Mouse (Mus musculus): ENCODE results near the gene Mef2c. TPM values are rescaled to one million over a fixed set of nuclear protein-coding genes. Genes with fewer than 3 reads are reported as not detected.

Mef2c gene
- polyA plus RNA-seq, 1 experiment = 36.8 TPM

DNA sequence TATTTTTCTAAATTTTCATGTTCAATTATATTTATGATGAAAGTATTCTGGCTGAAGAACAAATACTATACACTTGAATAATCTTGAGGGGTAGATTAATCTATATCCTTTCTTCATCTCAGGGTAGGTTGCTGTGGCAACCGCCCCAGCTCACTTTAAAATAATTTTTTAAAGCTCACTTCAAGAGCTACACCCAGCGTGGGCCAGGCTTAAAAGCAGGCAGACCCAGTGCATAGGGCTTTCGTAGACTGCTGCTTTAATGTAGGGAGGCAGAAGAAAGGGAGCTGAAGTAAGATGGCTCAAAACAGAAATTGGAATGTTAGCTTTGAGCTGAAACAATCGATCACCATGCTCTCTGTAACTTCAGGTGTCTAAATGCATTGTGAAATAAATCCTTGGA lies 17.0 kb downstream of the Mef2c start:
- TF ChIP-seq CTCF (IDR thresholded peaks at IDR 0.05; ENCODE audit: insufficient read depth, low read length) (no peak), POLR2A (IDR thresholded peaks at IDR 0.05; ENCODE audit: borderline replicate concordance, extremely low read depth, low read depth, low read length) (no peak)
- H3K4me1 ChIP-seq (ENCODE audit: control insufficient read depth, insufficient read depth, low read length) = no peaks in the 10 kb centered on the region
- H3K4me3 ChIP-seq (replicated peaks; ENCODE audit: extremely low read depth, low read depth, low read length) = no peak overlapping the region
- no peak for DNase-seq
- WGBS = 66% methylated on average over 4 of the region's 4 CpGs

DNA sequence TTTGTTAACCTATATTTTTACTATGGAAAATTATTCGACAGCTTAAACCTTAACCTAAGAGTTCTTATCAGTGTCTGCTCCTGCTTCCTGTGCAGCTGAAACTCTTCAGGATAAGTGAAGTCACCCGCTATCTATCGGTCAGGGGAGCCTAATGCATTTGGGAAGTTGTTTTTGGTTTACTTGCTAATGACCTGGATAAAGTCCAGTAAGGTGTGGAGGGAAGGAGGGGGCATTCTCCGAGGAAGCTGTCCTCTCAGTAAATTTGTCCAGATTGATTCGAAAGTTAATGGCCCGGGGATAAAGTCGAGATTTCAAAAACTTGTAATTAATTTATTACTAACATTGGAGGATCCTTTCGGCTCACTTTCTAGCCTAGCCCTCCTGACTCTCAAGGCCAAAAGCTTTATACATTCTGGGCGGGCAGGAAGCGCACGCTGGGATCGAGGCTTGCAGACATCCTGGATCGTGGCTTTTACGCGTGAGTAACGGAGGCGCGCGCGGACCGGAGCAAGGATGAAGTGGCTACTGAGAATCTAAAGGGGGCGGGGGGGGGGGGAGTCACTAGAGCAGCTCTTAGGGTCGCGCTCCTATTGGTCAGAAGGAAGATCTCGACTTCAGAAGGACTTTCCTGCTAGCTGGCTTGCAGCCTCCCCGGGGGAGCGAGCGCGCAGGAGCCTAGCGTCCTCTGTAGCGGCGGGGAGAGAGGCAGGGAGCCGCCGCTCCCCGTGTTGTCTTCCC lies 19.6 kb downstream of the Mef2c start:
- TF ChIP-seq CTCF (IDR thresholded peaks at IDR 0.05; ENCODE audit: insufficient read depth, low read length) (no peak), POLR2A (IDR thresholded peaks at IDR 0.05; ENCODE audit: borderline replicate concordance, extremely low read depth, low read depth, low read length) (peak; percentile 57; the same call in 1 of the 2 replicates)
- peak; percentile 37 for DNase-seq
- peaks cover 3% of the 10 kb centered on the region; the same call in 1 of the 2 replicates for H3K4me1 ChIP-seq (ENCODE audit: control insufficient read depth, insufficient read depth, low read length)
- WGBS = 3% methylated on average over 35 of the region's 35 CpGs
- H3K4me3 ChIP-seq (replicated peaks; ENCODE audit: extremely low read depth, low read depth, low read length) = peak overlapping the region; percentile 82

DNA sequence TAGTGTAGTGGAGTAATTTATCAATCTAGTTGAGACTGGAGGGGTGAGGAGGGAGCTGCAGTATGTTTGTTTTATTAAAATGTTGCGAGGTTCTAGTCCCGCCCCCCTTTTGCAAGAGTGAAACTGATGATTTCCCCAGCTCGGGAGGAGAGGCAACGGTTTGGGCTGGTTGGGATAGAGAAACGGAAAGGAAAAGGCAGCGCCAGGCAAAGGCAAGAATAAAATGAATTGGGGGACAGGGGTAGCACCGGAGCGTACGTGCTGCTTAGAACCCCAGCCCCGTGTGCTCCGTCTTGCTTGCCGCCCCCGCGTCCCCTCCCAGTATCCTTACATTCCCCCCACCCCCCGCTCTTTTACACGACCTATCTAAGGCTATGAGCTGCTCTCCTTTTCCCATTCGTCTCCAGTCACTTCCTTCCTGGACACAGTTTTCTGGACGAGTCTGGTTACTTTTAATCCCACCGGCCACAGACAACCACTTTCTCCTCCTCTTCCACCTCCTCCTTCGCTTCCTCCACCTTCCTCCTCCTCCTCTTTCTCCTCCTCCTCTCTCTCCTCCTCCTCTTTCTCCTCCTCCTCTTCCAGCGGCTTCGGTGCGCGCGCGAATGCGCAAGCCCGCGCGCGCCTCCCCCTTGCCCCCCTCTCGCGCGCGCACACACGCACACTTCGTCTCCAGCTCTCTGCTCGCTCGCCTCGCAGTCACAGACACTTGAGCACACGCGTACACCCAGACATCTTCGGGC lies 20.5 kb downstream of the Mef2c start:
- Histone ChIP-seq H3K4me1 (ENCODE audit: control insufficient read depth, insufficient read depth, low read length) (peaks cover 3% of the 10 kb centered on the region; the same call in 1 of the 2 replicates), H3K4me3 (replicated peaks; ENCODE audit: extremely low read depth, low read depth, low read length) (peak overlapping the region; percentile 82)
- 2% methylated on average over 43 of the region's 43 CpGs for WGBS
- DNase-seq = peak; percentile 51
- no peak for TF ChIP-seq CTCF (IDR thresholded peaks at IDR 0.05; ENCODE audit: insufficient read depth, low read length)
- peak; percentile 72; the same call in 1 of the 2 replicates for TF ChIP-seq POLR2A (IDR thresholded peaks at IDR 0.05; ENCODE audit: borderline replicate concordance, extremely low read depth, low read depth, low read length)

DNA sequence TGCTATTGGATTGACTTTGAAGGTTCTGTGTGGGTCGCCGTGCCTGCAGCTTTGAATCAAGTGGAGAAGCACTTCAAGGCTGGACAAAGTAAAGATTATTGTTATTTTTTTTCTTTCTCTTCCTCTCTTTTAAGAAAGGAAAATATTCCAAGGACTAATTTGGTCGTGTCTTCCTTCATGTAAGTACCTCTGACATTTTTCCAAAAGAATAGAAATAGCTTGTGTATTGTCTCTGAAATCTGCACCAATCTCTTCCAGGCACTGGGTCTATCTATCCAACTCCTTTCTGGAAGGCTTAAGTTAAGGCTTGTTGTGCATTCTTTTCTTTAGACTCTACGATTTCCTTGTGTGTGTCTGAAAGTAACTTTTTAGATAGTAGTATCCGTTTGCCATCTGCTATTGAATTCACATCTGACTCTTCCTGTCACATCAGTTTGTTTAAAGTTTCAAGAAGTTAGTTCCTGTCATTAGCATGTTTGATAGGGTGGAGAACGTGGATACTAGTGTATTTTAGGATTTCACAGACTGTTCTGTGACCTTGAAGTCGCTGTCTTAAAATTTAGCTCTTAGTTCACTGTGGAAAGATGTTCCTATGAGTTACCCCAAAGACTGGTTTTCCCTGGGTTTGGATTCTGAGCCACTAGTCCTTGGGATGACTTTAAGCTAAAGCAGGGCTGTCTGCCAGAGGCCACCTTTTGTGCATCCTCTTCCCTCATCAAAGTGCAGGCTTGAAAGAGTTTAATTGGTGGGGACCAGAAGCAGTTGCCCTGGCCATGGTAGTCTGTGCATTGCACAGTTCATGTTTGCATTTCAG lies 21.3 kb downstream of the Mef2c start:
- peak overlapping the region; percentile 82 for H3K4me3 ChIP-seq (replicated peaks; ENCODE audit: extremely low read depth, low read depth, low read length)
- 3% methylated on average over 7 of the region's 7 CpGs for WGBS
- H3K4me1 ChIP-seq (ENCODE audit: control insufficient read depth, insufficient read depth, low read length) = peaks cover 3% of the 10 kb centered on the region; the same call in 1 of the 2 replicates
- TF ChIP-seq CTCF (IDR thresholded peaks at IDR 0.05; ENCODE audit: insufficient read depth, low read length) = no peak
- no peak for TF ChIP-seq POLR2A (IDR thresholded peaks at IDR 0.05; ENCODE audit: borderline replicate concordance, extremely low read depth, low read depth, low read length)
- peak; percentile 9 for DNase-seq

DNA sequence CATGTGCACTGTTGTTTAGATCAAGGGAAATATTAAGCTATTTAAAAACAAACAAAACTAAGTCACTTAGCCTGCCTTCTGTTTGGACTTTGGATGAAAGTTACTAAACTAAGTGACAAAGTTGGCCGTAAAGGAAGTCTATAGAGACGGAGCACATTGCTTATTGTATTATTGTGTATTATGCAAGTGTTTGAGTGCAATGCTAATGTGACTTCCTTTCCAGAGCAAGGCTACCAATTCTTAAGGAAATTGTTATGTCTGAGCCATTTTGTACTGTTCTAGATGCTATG lies 21.8 kb downstream of the Mef2c start:
- H3K4me1 ChIP-seq (ENCODE audit: control insufficient read depth, insufficient read depth, low read length) = peaks cover 3% of the 10 kb centered on the region; the same call in 1 of the 2 replicates
- WGBS = 18% methylated on average over 2 of the region's 2 CpGs
- TF ChIP-seq POLR2A (IDR thresholded peaks at IDR 0.05; ENCODE audit: borderline replicate concordance, extremely low read depth, low read depth, low read length) = no peak
- no peak for TF ChIP-seq CTCF (IDR thresholded peaks at IDR 0.05; ENCODE audit: insufficient read depth, low read length)
- no peak for DNase-seq
- H3K4me3 ChIP-seq (replicated peaks; ENCODE audit: extremely low read depth, low read depth, low read length) = peak overlapping the region; percentile 82

DNA sequence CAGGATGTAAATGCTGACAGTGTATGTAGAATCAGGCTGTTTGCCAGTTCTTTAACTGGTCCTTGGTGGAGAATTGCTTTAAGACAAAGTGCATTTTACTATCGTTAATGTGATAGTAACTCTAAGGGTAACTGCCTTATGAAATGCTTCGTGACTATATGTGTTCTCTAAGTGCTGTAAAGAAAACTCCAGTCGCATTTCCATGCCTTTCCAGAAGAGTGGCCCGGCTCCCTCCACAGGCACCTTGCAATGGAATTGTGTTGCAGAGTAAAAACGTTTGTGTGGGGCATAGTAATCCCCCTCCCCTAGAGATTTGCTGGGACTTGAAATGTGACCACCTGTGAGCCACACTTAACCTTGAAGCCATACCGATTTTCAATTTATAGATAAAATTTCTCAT lies 22.2 kb downstream of the Mef2c start:
- WGBS = 16% methylated on average over 6 of the region's 6 CpGs
- no peak for TF ChIP-seq POLR2A (IDR thresholded peaks at IDR 0.05; ENCODE audit: borderline replicate concordance, extremely low read depth, low read depth, low read length)
- TF ChIP-seq CTCF (IDR thresholded peaks at IDR 0.05; ENCODE audit: insufficient read depth, low read length) = no peak
- peak overlapping the region; percentile 82 for H3K4me3 ChIP-seq (replicated peaks; ENCODE audit: extremely low read depth, low read depth, low read length)
- DNase-seq = no peak
- H3K4me1 ChIP-seq (ENCODE audit: control insufficient read depth, insufficient read depth, low read length) = peaks cover 3% of the 10 kb centered on the region; the same call in 1 of the 2 replicates

DNA sequence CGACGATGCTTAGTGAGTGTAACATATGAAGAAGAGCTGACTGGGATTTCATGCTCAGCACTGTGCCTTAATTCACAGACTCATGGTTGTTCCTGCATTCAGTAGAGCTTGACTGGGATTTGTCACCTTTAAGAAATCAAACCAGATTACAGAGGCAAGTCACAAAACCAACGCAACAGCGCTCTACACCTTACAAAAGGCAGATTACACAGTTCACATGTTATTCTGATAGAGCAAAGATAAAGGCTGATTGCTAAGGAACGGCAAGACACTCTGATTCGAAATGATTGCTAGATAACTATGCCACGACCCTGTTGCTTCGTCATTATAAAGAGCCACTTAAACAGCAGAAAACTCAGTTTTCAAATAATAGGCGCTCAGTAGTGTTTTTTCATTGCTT lies 24.1 kb downstream of the Mef2c start:
- 42% methylated on average over 9 of the region's 9 CpGs for WGBS
- peaks cover 3% of the 10 kb centered on the region; the same call in 1 of the 2 replicates for H3K4me1 ChIP-seq (ENCODE audit: control insufficient read depth, insufficient read depth, low read length)
- peak overlapping the region; percentile 34 for H3K4me3 ChIP-seq (replicated peaks; ENCODE audit: extremely low read depth, low read depth, low read length)
- TF ChIP-seq CTCF (IDR thresholded peaks at IDR 0.05; ENCODE audit: insufficient read depth, low read length) = no peak
- DNase-seq = no peak

DNA sequence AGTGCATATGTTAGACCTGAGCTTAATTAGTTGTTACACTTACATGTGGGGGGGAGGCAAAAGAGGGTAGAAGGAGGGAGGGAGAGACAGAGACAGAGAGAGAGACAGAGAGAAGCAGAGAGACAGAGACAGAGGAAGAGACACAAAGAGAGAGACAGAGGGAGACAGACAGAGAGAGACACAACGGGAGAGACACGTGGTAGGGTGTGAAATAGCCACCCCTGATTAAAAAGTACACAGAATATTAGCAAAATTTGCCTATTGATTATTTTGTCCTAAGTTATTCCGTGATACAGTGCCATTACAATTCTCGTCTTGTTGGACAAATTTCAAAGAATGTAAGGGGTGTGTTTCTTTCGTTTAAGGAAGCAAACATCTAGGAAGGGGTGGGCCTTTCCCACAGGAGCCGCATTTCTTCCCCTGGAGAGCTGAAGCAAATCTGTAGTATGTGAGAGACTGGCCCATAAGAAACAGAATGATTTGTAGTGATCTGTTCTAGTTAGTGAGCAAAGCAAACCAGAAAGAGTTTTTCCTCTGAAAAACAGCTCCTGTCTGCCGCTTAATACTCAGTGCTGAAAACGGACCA lies 26.0 kb downstream of the Mef2c start:
- Histone ChIP-seq H3K4me3 (replicated peaks; ENCODE audit: extremely low read depth, low read depth, low read length) (peak overlapping the region; percentile 16), H3K4me1 (ENCODE audit: control insufficient read depth, insufficient read depth, low read length) (peaks cover 3% of the 10 kb centered on the region; the same call in 1 of the 2 replicates)
- 30% methylated on average over 8 of the region's 8 CpGs for WGBS
- DNase-seq = no peak
- TF ChIP-seq CTCF (IDR thresholded peaks at IDR 0.05; ENCODE audit: insufficient read depth, low read length) (no peak), POLR2A (IDR thresholded peaks at IDR 0.05; ENCODE audit: borderline replicate concordance, extremely low read depth, low read depth, low read length) (no peak)

DNA sequence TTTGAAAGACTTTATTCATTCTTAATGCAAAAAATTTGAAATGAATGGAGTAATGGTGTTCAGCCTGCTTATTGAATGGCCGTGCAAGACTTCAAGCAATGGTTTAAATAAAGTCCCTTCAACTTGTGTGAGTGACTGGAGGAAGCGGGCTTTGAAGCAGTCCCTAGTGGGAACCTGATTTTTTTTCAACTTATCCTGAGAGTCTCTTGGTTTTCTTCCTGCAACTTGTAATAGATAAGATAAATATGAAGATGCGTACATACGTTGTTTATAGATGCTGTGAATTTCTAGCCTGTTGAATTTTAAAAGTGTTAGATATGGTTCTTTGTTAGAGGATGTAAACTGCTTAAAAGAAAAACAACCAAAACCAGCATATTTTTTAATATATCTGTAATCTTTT lies 27.1 kb downstream of the Mef2c start:
- no peak for DNase-seq
- WGBS = 76% methylated on average over 4 of the region's 4 CpGs

More for the DNA sequence above, 27.1 kb downstream of the Mef2c start:
- peaks cover 3% of the 10 kb centered on the region; the same call in 1 of the 2 replicates for H3K4me1 ChIP-seq (ENCODE audit: control insufficient read depth, insufficient read depth, low read length)
- no peak overlapping the region for H3K4me3 ChIP-seq (replicated peaks; ENCODE audit: extremely low read depth, low read depth, low read length)
- TF ChIP-seq CTCF (IDR thresholded peaks at IDR 0.05; ENCODE audit: insufficient read depth, low read length) (no peak), POLR2A (IDR thresholded peaks at IDR 0.05; ENCODE audit: borderline replicate concordance, extremely low read depth, low read depth, low read length) (no peak)
